In genomic region chr10:23127947-23128346, GRCm38 (mm10) we compare ENCODE assay signal across 25 mouse cellular contexts.
"Had no signal": no experiment of that assay in that cellular context is flagged by ENCODE, and none has a peak within 500 bp of the region (broad histone marks: within the 10 kb centered on the region; RNA-seq: fewer than 3 reads in every experiment).

No protein-coding gene starts in this region.

- H3K4me2 ChIP-seq: heart, embryonic 12.5 days; hindbrain, embryonic 12.5 days; hindbrain, embryonic 14.5 days; intestine, embryonic 15.5 days; limb, embryonic 12.5 days; liver, embryonic 11.5 days had no signal

- H3K27me3 ChIP-seq: heart, embryonic 12.5 days; hindbrain, embryonic 12.5 days; intestine, embryonic 15.5 days; limb, embryonic 12.5 days had no signal

- H3K9me3 ChIP-seq: heart, embryonic 10.5 days; heart, embryonic 12.5 days; hindbrain, embryonic 10.5 days; hindbrain, embryonic 12.5 days; intestine, embryonic 15.5 days; limb, embryonic 10.5 days; limb, embryonic 12.5 days had no signal

- ATAC-seq: hindbrain, embryonic 16.5 days; inflammation-experienced regulatory T-cells, adult 6 months; intestine, embryonic 15.5 days; intestine, postnatal 0 days had no signal

- H3K36me3 ChIP-seq: heart, embryonic 10.5 days; heart, embryonic 12.5 days; hindbrain, embryonic 12.5 days; intestine, embryonic 15.5 days had no signal

- H3K27ac ChIP-seq: heart, embryonic 10.5 days; hindbrain, embryonic 10.5 days; hindbrain, embryonic 12.5 days; hindbrain, embryonic 14.5 days; intestine, embryonic 15.5 days; layer of hippocampus, adult 2 months; left cerebral cortex, adult 2 months; limb, embryonic 10.5 days; limb, embryonic 12.5 days had no signal

- DNase-seq: gastrocnemius, postnatal 14 days; gastrocnemius, postnatal 36 days; heart, adult 11 months; heart, postnatal 10 days; heart, postnatal 4 days; kidney, adult 18-20 months; kidney, adult 8-10 months; kidney, postnatal 10 days; kidney, postnatal 25 days; kidney, postnatal 4 days; liver had no signal

- H3K4me3 ChIP-seq: heart, embryonic 10.5 days; heart, embryonic 12.5 days; hindbrain, embryonic 10.5 days; hindbrain, embryonic 12.5 days; intestine, embryonic 15.5 days; layer of hippocampus, adult 2 months; left cerebral cortex, adult 2 months; limb, embryonic 10.5 days; limb, embryonic 12.5 days had no signal

- H3K9ac ChIP-seq: heart, embryonic 12.5 days; hindbrain, embryonic 12.5 days; hindbrain, embryonic 14.5 days; intestine, embryonic 15.5 days; limb, embryonic 12.5 days had no signal

- H3K4me1 ChIP-seq: heart, embryonic 10.5 days; heart, embryonic 12.5 days; hindbrain, embryonic 12.5 days; intestine, embryonic 15.5 days; limb, embryonic 10.5 days; limb, embryonic 12.5 days had no signal
